Mouse (Mus musculus) C2C12 (cell line): Measurements from ENCODE around the gene Ctnna2. TPM values are rescaled to one million over a fixed set of nuclear protein-coding genes. Genes with fewer than 3 reads are reported as not detected.

ENCODE experiments used
- H3K27me3 ChIP-seq: one replicate; pipeline ENCODE4 v1.6.1; 2011; ENCODE audit not compliant: control insufficient read depth, insufficient read depth, insufficient read length
- H3K36me3 ChIP-seq: one replicate; pipeline ENCODE4 v1.6.1; 2011; ENCODE audit not compliant: control insufficient read depth, insufficient read depth
- H3K4me3 ChIP-seq: one replicate; pipeline ENCODE4 v1.5.1; 2011; ENCODE audit warnings: mild to moderate bottlenecking, control low read depth; ENCODE audit not compliant: poor library complexity, insufficient read depth, severe bottlenecking
- H3K79me2 ChIP-seq: one replicate; pipeline ENCODE4 v1.6.1; 2011; ENCODE audit not compliant: control insufficient read depth, insufficient read depth
- H3K79me3 ChIP-seq: one replicate; pipeline ENCODE4 v1.6.1; 2011; ENCODE audit warnings: low read depth, control low read depth
- H3ac ChIP-seq: one replicate; pipeline ENCODE3; 2011; ENCODE audit warnings: low read depth; ENCODE audit not compliant: control insufficient read depth, insufficient read length
- CEBPB ChIP-seq: IDR thresholded peaks from one replicate; pipeline ENCODE4 v1.6.1; 2011; ENCODE audit warnings: low read depth, mild to moderate bottlenecking, control low read depth, moderate library complexity
- CTCF ChIP-seq: IDR thresholded peaks from one replicate; pipeline ENCODE4 v1.5.1; 2011; ENCODE audit not compliant: control insufficient read depth, insufficient read depth, insufficient read length
- FOSL1 ChIP-seq: IDR thresholded peaks from one replicate; pipeline ENCODE4 v1.8.0; 2011; ENCODE audit warnings: mild to moderate bottlenecking, low read length; ENCODE audit not compliant: poor library complexity, insufficient read depth, severe bottlenecking
- MAX ChIP-seq: IDR thresholded peaks from one replicate; pipeline ENCODE4 v1.6.1; 2011; ENCODE audit warnings: mild to moderate bottlenecking, control low read depth
- MYOD1 ChIP-seq: IDR thresholded peaks from one replicate; pipeline ENCODE4 v1.6.1; 2011; ENCODE audit warnings: low read depth; ENCODE audit not compliant: control insufficient read depth, insufficient read length
- MYOG ChIP-seq: IDR thresholded peaks from one replicate; pipeline ENCODE4 v1.6.1; 2011; ENCODE audit not compliant: control insufficient read depth, insufficient read length; ENCODE audit errors: extremely low read depth
- USF1 ChIP-seq: IDR thresholded peaks from one replicate; pipeline ENCODE4 v1.6.1; 2011; ENCODE audit warnings: low read depth, mild to moderate bottlenecking, control low read depth, moderate library complexity
- polyA plus RNA-seq: library from polyadenylated mRNA; unstranded; fragments of >200 nt; fragmentation: generic; extraction: Trizol; gene quantifications from one replicate; pipeline ENCODE4 v1.2.1, GENCODE M21; 2012; ENCODE audit warnings: missing spikeins

Gene Ctnna2
- polyA plus RNA-seq, 1 experiment, result not detected

DNA sequence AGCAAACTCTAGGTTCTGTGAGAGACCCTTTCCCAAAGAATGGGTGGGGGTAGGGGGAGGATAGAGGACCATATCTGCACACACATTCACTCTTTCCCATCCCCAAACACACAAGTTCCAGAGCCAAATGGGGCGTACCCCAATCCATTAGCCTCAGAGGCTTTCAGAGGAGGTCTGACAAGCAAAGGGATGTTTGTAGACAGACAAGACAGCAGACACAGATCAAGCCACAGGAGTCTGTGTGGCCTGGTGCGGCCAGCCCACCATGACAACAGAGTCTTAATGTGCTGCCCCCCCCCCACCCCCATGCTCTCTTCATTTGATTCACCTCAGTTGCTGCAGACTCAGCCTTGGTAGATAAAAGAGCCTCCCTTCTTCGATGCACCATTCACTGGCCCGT, 764.2 kb downstream of the Ctnna2 start:
- no peak for TF ChIP-seq CEBPB
- TF ChIP-seq USF1, result no peak
- TF ChIP-seq MYOG, result no peak
- TF ChIP-seq MYOD1, result no peak
- TF ChIP-seq CTCF, result no peak
- TF ChIP-seq FOSL1, result no peak
- no peak for TF ChIP-seq MAX
- no peak overlapping the region for H3K4me3 ChIP-seq
- H3K79me2 ChIP-seq, result no peaks in the 10 kb centered on the region
- no peaks in the 10 kb centered on the region for H3K79me3 ChIP-seq
- no peak overlapping the region for H3ac ChIP-seq
- no peaks in the 10 kb centered on the region for H3K36me3 ChIP-seq
- H3K27me3 ChIP-seq, result no peaks in the 10 kb centered on the region

DNA sequence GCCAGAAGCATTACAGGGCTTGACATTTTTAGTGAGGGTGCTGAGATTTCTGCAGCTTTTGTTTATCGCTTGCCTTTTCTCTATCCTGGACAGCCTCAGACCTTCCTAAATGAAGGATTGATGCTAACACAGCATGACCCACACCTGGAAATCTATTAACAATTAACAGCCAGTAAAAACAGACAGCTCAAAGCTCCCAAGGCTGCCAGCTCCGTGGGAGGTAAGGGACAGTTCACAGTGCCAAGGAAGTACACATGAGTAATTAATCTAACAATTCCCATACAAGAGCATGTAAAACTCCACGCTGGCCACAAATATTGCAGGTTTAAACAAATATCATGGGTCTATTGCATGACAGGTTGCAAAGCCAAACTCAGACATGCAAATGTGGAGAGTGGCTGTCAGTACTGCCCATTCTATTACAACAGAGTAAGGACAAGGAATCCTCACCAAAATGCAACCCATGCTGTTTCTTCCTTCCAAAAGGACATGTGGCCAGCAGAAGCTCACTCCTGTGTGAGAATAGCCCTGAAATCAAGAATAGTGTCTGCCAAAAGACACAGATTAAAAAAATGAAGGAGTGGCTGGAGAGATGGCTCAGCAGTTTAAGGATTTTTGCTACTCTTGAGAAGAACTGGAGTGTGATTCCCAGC, 765.6 kb downstream of the Ctnna2 start:
- Histone ChIP-seq H3K79me3 (no peaks in the 10 kb centered on the region), H3K27me3 (no peaks in the 10 kb centered on the region), H3K36me3 (no peaks in the 10 kb centered on the region), H3K4me3 (no peak overlapping the region), H3K79me2 (no peaks in the 10 kb centered on the region), H3ac (no peak overlapping the region)
- TF ChIP-seq MYOD1 (no peak), MAX (no peak)

DNA sequence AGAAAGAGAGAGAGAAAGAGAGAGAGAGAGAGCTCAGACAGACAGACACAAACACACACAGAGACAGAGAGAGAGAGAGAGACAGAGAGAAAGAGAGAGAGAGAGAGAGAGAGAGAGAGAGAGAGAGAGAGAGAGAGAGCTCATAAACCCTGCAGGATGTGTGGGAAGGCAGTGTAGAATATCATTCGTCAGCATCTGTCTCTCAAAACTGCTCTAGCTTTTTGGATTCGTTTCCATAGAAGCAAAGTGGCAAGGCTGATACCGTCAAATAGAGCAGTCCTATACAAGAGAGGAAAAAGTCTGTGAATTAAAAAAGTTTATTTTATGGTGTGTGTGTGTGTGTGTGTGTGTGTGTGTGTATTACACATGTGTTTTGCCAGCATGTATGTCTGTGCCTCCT, 769.6 kb downstream of the Ctnna2 start:
- TF ChIP-seq FOSL1, result no peak
- Histone ChIP-seq H3K79me3 (no peaks in the 10 kb centered on the region), H3ac (no peak overlapping the region), H3K4me3 (no peak overlapping the region), H3K27me3 (no peaks in the 10 kb centered on the region), H3K36me3 (no peaks in the 10 kb centered on the region), H3K79me2 (no peaks in the 10 kb centered on the region)

DNA sequence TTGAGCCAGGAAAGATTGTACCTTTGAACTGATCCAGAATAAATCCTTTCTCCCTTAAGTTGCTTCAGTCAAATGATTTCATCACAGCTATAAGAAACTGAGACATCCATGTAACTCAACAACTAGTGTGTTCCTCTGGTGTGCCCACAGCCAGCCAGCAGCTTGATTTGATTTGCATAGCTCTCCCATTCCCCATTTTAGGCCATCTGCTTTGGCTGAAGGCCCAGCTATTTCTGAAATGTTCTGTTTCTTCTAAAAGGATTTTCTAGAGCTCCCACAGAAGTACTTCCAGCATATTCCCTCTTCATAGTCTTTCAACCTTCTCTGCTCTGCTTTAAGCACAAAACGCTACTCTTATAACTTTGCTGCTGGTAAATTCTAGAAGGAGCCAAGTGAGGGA, 770.3 kb downstream of the Ctnna2 start:
- no peaks in the 10 kb centered on the region for H3K27me3 ChIP-seq

DNA sequence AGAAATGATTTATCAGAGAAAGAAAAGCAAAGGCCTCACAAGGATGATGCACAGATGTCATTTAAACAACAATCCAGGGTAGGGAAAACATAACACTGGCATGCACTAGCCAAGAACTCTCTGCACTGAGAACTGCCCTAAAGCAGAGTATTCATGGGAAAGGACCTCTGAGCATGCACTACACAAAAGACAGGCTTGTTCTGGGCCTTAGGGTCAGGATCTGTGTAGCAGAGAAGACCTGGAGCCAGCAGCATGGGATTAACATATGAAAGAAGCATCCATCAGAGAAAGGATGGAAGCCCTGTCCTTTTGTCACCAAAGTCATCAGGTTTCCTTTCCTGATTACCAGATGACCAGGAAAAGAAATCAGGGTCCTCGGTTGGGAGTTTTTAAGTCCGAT, 780.1 kb downstream of the Ctnna2 start:
- no peak overlapping the region for H3ac ChIP-seq
- H3K4me3 ChIP-seq, result no peak overlapping the region
- H3K27me3 ChIP-seq, result no peaks in the 10 kb centered on the region
- TF ChIP-seq MYOD1, result no peak
- TF ChIP-seq CTCF, result no peak
- TF ChIP-seq MYOG, result no peak
- no peak for TF ChIP-seq FOSL1
- no peak for TF ChIP-seq MAX
- TF ChIP-seq CEBPB, result no peak
- TF ChIP-seq USF1, result no peak
- no peaks in the 10 kb centered on the region for H3K79me3 ChIP-seq
- H3K36me3 ChIP-seq, result no peaks in the 10 kb centered on the region
- H3K79me2 ChIP-seq, result no peaks in the 10 kb centered on the region

More for the DNA sequence above, 770.3 kb downstream of the Ctnna2 start:
- no peaks in the 10 kb centered on the region for H3K36me3 ChIP-seq
- no peaks in the 10 kb centered on the region for H3K79me2 ChIP-seq
- H3ac ChIP-seq, result no peak overlapping the region
- TF ChIP-seq USF1, result no peak
- H3K4me3 ChIP-seq, result no peak overlapping the region
- H3K79me3 ChIP-seq, result no peaks in the 10 kb centered on the region

DNA sequence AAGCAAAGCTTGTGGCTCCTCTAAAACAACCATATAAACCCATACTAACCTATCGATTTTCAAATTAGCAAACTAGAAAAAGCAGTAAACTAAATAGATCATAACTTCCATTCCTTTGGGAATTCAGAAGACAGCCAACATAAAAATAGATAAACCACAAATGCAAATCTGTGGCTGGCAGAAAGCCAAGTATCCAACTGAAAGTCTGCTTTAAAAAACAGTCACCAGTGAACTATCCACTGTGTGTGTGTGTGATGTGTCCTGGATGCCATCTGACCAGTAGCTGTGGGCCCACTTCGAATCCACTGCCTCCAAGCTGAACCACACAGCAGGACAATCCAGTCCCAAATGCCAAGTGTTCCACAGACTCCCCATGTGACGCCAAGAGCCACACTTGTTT, 782.8 kb downstream of the Ctnna2 start:
- Histone ChIP-seq H3K27me3 (no peaks in the 10 kb centered on the region), H3ac (no peak overlapping the region), H3K36me3 (no peaks in the 10 kb centered on the region), H3K79me2 (no peaks in the 10 kb centered on the region), H3K79me3 (no peaks in the 10 kb centered on the region), H3K4me3 (no peak overlapping the region)
- TF ChIP-seq MAX, result no peak
- no peak for TF ChIP-seq FOSL1
- TF ChIP-seq MYOG, result no peak
- TF ChIP-seq USF1, result no peak
- no peak for TF ChIP-seq MYOD1
- TF ChIP-seq CEBPB, result no peak
- TF ChIP-seq CTCF, result no peak

DNA sequence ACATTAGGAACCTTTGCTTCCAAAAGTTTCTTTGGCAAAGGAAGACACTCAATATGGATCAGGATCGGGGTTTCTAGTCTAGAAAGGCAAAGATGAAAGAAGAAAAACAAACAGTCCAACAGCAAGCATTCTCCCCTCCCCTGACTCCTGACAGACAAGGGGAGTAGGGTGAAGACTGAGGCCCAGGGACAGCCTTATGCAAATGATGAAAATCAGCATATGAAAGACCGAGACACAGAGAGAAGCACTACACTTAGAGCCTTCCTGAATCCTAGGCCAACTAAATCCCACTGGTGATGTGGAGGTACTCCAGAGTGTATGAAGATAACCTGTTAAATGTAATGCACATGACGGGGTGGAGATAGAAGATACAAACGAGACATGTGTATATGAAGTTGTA, 787.9 kb downstream of the Ctnna2 start:
- no peaks in the 10 kb centered on the region for H3K36me3 ChIP-seq
- TF ChIP-seq MYOD1 (no peak), CEBPB (no peak), MAX (no peak)
- H3K27me3 ChIP-seq, result no peaks in the 10 kb centered on the region
- no peak overlapping the region for H3ac ChIP-seq
- no peak overlapping the region for H3K4me3 ChIP-seq
- H3K79me2 ChIP-seq, result no peaks in the 10 kb centered on the region
- no peaks in the 10 kb centered on the region for H3K79me3 ChIP-seq
